Mouse (Mus musculus) MEL (cell line): ENCODE measurements around the gene Dand5.

Experiments used
- CHD1 ChIP-seq: IDR thresholded peaks from 2 replicates; pipeline ENCODE4 v1.6.1; 2012; ENCODE audit warnings: low read depth, mild to moderate bottlenecking, inconsistent platforms, low read length, improper control_type of control experiment
- CHD2 ChIP-seq: IDR thresholded peaks from 2 replicates; pipeline ENCODE4 v1.6.1; 2011; ENCODE audit warnings: low read length, improper control_type of control experiment
- CTCF ChIP-seq, 3 experiments: IDR thresholded peaks in 2 of 3; conservative IDR thresholded peaks in 1 of 3; 2 replicates each; pipeline ENCODE4 v1.5.1; 2011 to 2012; ENCODE audit warnings: low read length in 3 of 3, low read depth in 2 of 3, mild to moderate bottlenecking in 2 of 3, improper control_type of control experiment in 1 of 3, inconsistent platforms in 1 of 3, mixed read lengths in 1 of 3, moderate library complexity in 1 of 3; ENCODE audit not compliant: control insufficient read depth in 1 of 3, insufficient read depth in 1 of 3, poor library complexity in 1 of 3, severe bottlenecking in 1 of 3
- E2F4 ChIP-seq: IDR thresholded peaks from 2 replicates; pipeline ENCODE4 v1.6.1; 2011; ENCODE audit warnings: low read depth, low read length, improper control_type of control experiment, borderline replicate concordance
- EP300 ChIP-seq, 2 experiments: IDR thresholded peaks; 2 replicates each; pipeline ENCODE4 v1.6.1; 2011; ENCODE audit warnings: improper control_type of control experiment in 2 of 2, low read length in 2 of 2, low read depth in 1 of 2, mild to moderate bottlenecking in 1 of 2
- ETS1 ChIP-seq: IDR thresholded peaks from 2 replicates; pipeline ENCODE4 v1.6.1; 2012; ENCODE audit warnings: low read depth, mild to moderate bottlenecking, inconsistent platforms, low read length, improper control_type of control experiment, moderate library complexity
- GATA1 ChIP-seq: IDR thresholded peaks from 2 replicates; pipeline ENCODE4 v1.6.1; 2011; ENCODE audit warnings: low read depth, low read length, improper control_type of control experiment
- MAX ChIP-seq: IDR thresholded peaks from 2 replicates; pipeline ENCODE4 v1.6.1; 2011; ENCODE audit warnings: low read length, improper control_type of control experiment
- NRF1 ChIP-seq: IDR thresholded peaks from 2 replicates; pipeline ENCODE4 v1.6.1; 2014; ENCODE audit warnings: low read depth, mild to moderate bottlenecking, inconsistent platforms, low read length, improper control_type of control experiment, moderate library complexity; ENCODE audit not compliant: poor library complexity, insufficient read depth, severe bottlenecking
- POLR2A ChIP-seq, 2 experiments: IDR thresholded peaks; 2 replicates each; pipeline ENCODE4 v1.6.1; 2011 to 2012; ENCODE audit warnings: low read length in 2 of 2, mild to moderate bottlenecking in 2 of 2, control low read depth in 1 of 2, improper control_type of control experiment in 1 of 2, low read depth in 1 of 2, moderate library complexity in 1 of 2; ENCODE audit not compliant: control insufficient read depth in 1 of 2, insufficient read depth in 1 of 2, poor library complexity in 1 of 2
- POLR2AphosphoS5 ChIP-seq: IDR thresholded peaks from 2 replicates; pipeline ENCODE4 v1.6.1; 2012; ENCODE audit warnings: low read depth, borderline replicate concordance, mild to moderate bottlenecking, inconsistent platforms, low read length, moderate library complexity, mixed read lengths
- TCF12 ChIP-seq: IDR thresholded peaks from 2 replicates; pipeline ENCODE4 v1.6.1; 2014; ENCODE audit warnings: low read depth, mild to moderate bottlenecking, inconsistent platforms, low read length, improper control_type of control experiment, moderate library complexity
- ZKSCAN1 ChIP-seq: IDR thresholded peaks from 2 replicates; pipeline ENCODE4 v1.6.1; 2012; ENCODE audit warnings: low read depth, mild to moderate bottlenecking, inconsistent platforms, low read length, improper control_type of control experiment, moderate library complexity

GRCm38 (mm10) chr8:84789855-84790486, 32.7 kb downstream of the Dand5 start:
- TF ChIP-seq POLR2A (IDR thresholded peaks at IDR 0.05; ENCODE audit: control insufficient read depth in 1 of 2, insufficient read depth in 1 of 2, low read depth in 1 of 2, low read length in 2 of 2, poor library complexity in 1 of 2) (no peak), POLR2AphosphoS5 (no peak), CHD1 (no peak), NRF1 (no peak), MAX (no peak), TCF12 (no peak), CTCF (IDR thresholded peaks at IDR 0.05 in 2 of 3, conservative IDR thresholded peaks at IDR 0.05 in 1 of 3; ENCODE audit: control insufficient read depth in 1 of 3, insufficient read depth in 1 of 3, low read depth in 2 of 3, low read length in 3 of 3, poor library complexity in 1 of 3, severe bottlenecking in 1 of 3) (no peak), E2F4 (no peak), CHD2 (no peak), ETS1 (no peak), GATA1 (no peak), EP300 (IDR thresholded peaks at IDR 0.05; ENCODE audit: low read depth in 1 of 2, low read length in 2 of 2) (no peak), ZKSCAN1 (no peak)
